ENCODE assay signal across 26 mouse cellular contexts in genomic region chr7:80853218-80853617, GRCm38 (mm10). TPM values are rescaled to one million over a fixed set of nuclear protein-coding genes. Genes with fewer than 3 reads are reported as not detected.
DNase-seq lines count a peak whose midpoint lies in the region; ATAC-seq and TF ChIP-seq lines count a peak whose summit lies in the region.
"Had no signal": no experiment of that assay in that cellular context is flagged by ENCODE, and none has a peak within 500 bp of the region (broad histone marks: within the 10 kb centered on the region; RNA-seq: fewer than 3 reads in every experiment).

No protein-coding gene starts in this region.

- peak; percentile 33; the same call in 1 of the 2 replicates for TF ChIP-seq CTCF in gastrocnemius, adult 2 months (IDR thresholded peaks at IDR 0.05)
- peak; percentile 15; the same call in 1 of the 2 replicates for TF ChIP-seq CTCF in liver, adult 2 months (IDR thresholded peaks at IDR 0.05; ENCODE audit: low read depth, low read length)

- no peak overlapping the region for H3K4me3 ChIP-seq in gastrocnemius, adult 2 months
- no peak overlapping the region for H3K4me3 ChIP-seq in liver, adult 2 months (ENCODE audit: insufficient read depth, low read depth, low read length)
- no peak overlapping the region for H3K4me3 ChIP-seq in liver, embryonic 12.5 days
- no peak overlapping the region for H3K4me3 ChIP-seq in neural tube, embryonic 11.5 days (ENCODE audit: low read depth, low read length)
- H3K4me3 ChIP-seq: embryonic facial prominence, embryonic 12.5 days; heart, embryonic 15.5 days; limb, embryonic 15.5 days; lung, embryonic 15.5 days; midbrain, embryonic 12.5 days; neural tube, embryonic 13.5 days had no signal

- intact Hi-C loops in gastrocnemius, adult 2 months (cut with DNase I), result no loop called here

- no peak for ATAC-seq in liver, embryonic 12.5 days
- no peak for ATAC-seq in neural tube, embryonic 11.5 days (ENCODE audit: insufficient read depth, low FRiP score, low TSS enrichment)
- ATAC-seq: activated CD4-positive, CD25-positive, alpha-beta regulatory T cell, adult 4 months; forebrain, postnatal 0 days; inflammation-experienced regulatory T-cells, adult 6 months had no signal

- 100% methylated on average over 3 of the region's 3 CpGs for WGBS in liver, adult 2 months
- WGBS in liver, embryonic 12.5 days (ENCODE audit: insufficient replicate concordance), result 78% methylated on average over 3 of the region's 3 CpGs
- WGBS in neural tube, embryonic 11.5 days, result 93% methylated on average over 3 of the region's 3 CpGs

- no peaks in the 10 kb centered on the region for H3K27me3 ChIP-seq in liver, adult 2 months (ENCODE audit: control insufficient read depth, insufficient read depth, low read length)
- H3K27me3 ChIP-seq in liver, embryonic 12.5 days (replicated peaks), result no peaks in the 10 kb centered on the region
- H3K27me3 ChIP-seq in neural tube, embryonic 11.5 days (ENCODE audit: control insufficient read depth, insufficient read depth, low read length), result no peaks in the 10 kb centered on the region
- no peaks in the 10 kb centered on the region for H3K27me3 ChIP-seq in splenic B cell, adult 2 months (ENCODE audit: control insufficient read depth, insufficient read depth, low read length, poor library complexity, severe bottlenecking)
- H3K27me3 ChIP-seq: embryonic facial prominence, embryonic 12.5 days; heart, embryonic 15.5 days; limb, embryonic 15.5 days; lung, embryonic 15.5 days; midbrain, embryonic 12.5 days; neural tube, embryonic 13.5 days had no signal

- H3K9me3 ChIP-seq in liver, embryonic 12.5 days (replicated peaks), result no peaks in the 10 kb centered on the region
- no peaks in the 10 kb centered on the region for H3K9me3 ChIP-seq in neural tube, embryonic 11.5 days (ENCODE audit: control insufficient read depth, low read length)
- H3K9me3 ChIP-seq: heart, embryonic 15.5 days; limb, embryonic 15.5 days; lung, embryonic 15.5 days; midbrain, embryonic 12.5 days; neural tube, embryonic 13.5 days had no signal

- TF ChIP-seq POLR2A in liver, adult 2 months (IDR thresholded peaks at IDR 0.05; ENCODE audit: extremely low read depth, insufficient read depth, low read length), result no peak

- no peaks in the 10 kb centered on the region for H3K4me1 ChIP-seq in liver, adult 2 months (ENCODE audit: control insufficient read depth, insufficient read depth, low read length)
- H3K4me1 ChIP-seq in liver, embryonic 12.5 days, result no peaks in the 10 kb centered on the region
- H3K4me1 ChIP-seq in neural tube, embryonic 11.5 days (ENCODE audit: control insufficient read depth, insufficient read depth, low read length), result no peaks in the 10 kb centered on the region
- H3K4me1 ChIP-seq: embryonic facial prominence, embryonic 12.5 days; limb, embryonic 15.5 days; lung, embryonic 15.5 days; midbrain, embryonic 12.5 days; neural tube, embryonic 13.5 days had no signal

- no peak for DNase-seq in gastrocnemius, adult 2 months
- no peak for DNase-seq in gastrocnemius, postnatal 25 days
- no peak for DNase-seq in liver, adult 2 months (ENCODE audit: extremely low read depth, low read depth, low spot score)
- DNase-seq in neural tube, embryonic 11.5 days (ENCODE audit: low spot score), result peak; percentile 5
- no peak for DNase-seq in neural tube, embryonic 10.5 days (ENCODE audit: extremely low spot score, low spot score)
- DNase-seq in splenic B cell, adult 2 months (ENCODE audit: low read depth, low spot score), result peak; percentile 37
- no peak for DNase-seq in ovary, postnatal 36 days (ENCODE audit: low spot score)
- DNase-seq: adrenal gland, postnatal 10 days; cerebellum, adult 18-20 months; cerebellum, postnatal 25 days; forebrain, postnatal 0 days; gastrocnemius, postnatal 36 days; heart, postnatal 4 days; kidney, adult 8-10 months; left cerebral cortex, postnatal 4 days; thymus, adult 18-20 months had no signal

- H3K9ac ChIP-seq in liver, adult 2 months (ENCODE audit: low read depth, low read length), result no peak overlapping the region
- no peak overlapping the region for H3K9ac ChIP-seq in liver, embryonic 12.5 days
- no peak overlapping the region for H3K9ac ChIP-seq in neural tube, embryonic 11.5 days (ENCODE audit: low read length)
- H3K9ac ChIP-seq: embryonic facial prominence, embryonic 12.5 days; forebrain, postnatal 0 days; heart, embryonic 15.5 days; hindbrain, embryonic 14.5 days; limb, embryonic 15.5 days; lung, embryonic 15.5 days; midbrain, embryonic 12.5 days; neural tube, embryonic 13.5 days had no signal

- H3K27ac ChIP-seq in gastrocnemius, adult 2 months, result no peak overlapping the region
- H3K27ac ChIP-seq in liver, adult 2 months (replicated peaks; ENCODE audit: insufficient read depth, low read depth, low read length), result no peak overlapping the region
- no peak overlapping the region for H3K27ac ChIP-seq in liver, embryonic 12.5 days
- H3K27ac ChIP-seq in neural tube, embryonic 11.5 days (ENCODE audit: low read depth, low read length), result no peak overlapping the region
- H3K27ac ChIP-seq: embryonic facial prominence, embryonic 12.5 days; heart, embryonic 15.5 days; hindbrain, embryonic 14.5 days; limb, embryonic 15.5 days; lung, embryonic 15.5 days; midbrain, embryonic 12.5 days; neural tube, embryonic 13.5 days had no signal

- no peaks in the 10 kb centered on the region for H3K36me3 ChIP-seq in liver, adult 2 months (ENCODE audit: control insufficient read depth, insufficient read depth, low read length)
- H3K36me3 ChIP-seq in liver, embryonic 12.5 days, result no peaks in the 10 kb centered on the region
- H3K36me3 ChIP-seq in neural tube, embryonic 11.5 days (ENCODE audit: control insufficient read depth, insufficient read depth, low read length), result no peaks in the 10 kb centered on the region
- H3K36me3 ChIP-seq in splenic B cell, adult 2 months (ENCODE audit: control insufficient read depth, insufficient read depth, low read length, poor library complexity, severe bottlenecking), result no peaks in the 10 kb centered on the region
- H3K36me3 ChIP-seq: embryonic facial prominence, embryonic 12.5 days; heart, embryonic 15.5 days; limb, embryonic 15.5 days; lung, embryonic 15.5 days; midbrain, embryonic 12.5 days; neural tube, embryonic 13.5 days had no signal

- H3K4me2 ChIP-seq in liver, embryonic 12.5 days, result no peak overlapping the region
- no peak overlapping the region for H3K4me2 ChIP-seq in neural tube, embryonic 11.5 days (ENCODE audit: low read depth)
- H3K4me2 ChIP-seq: embryonic facial prominence, embryonic 12.5 days; heart, embryonic 15.5 days; hindbrain, embryonic 14.5 days; limb, embryonic 15.5 days; lung, embryonic 15.5 days; midbrain, embryonic 12.5 days; neural tube, embryonic 13.5 days had no signal

- H3K79me2 ChIP-seq in liver, adult 2 months (ENCODE audit: control insufficient read depth, insufficient read depth, low read length), result no peaks in the 10 kb centered on the region

RNA-seq across cellular contexts. Expression of gene Zscan2, which starts 7.5 kb away (rescaled TPM):
- 1 to 10 TPM; 1.3 to 1.7 TPM for total RNA-seq in gastrocnemius, adult 2 months (2021)
- total RNA-seq in gastrocnemius, postnatal 25 days (2021), result 1 to 10 TPM; 1.5 to 1.6 TPM
- 3.0 and 4.6 TPM in 2 replicates for total RNA-seq in liver, adult 2 months (2014; rRNA removed)
- 1.6 and 2.7 TPM in 2 replicates for polyA plus RNA-seq in liver, adult 2 months (2012; rRNA removed)
- 0.23 and 0.58 TPM in 2 replicates for polyA plus RNA-seq in liver, embryonic 12.5 days (2016; fragmentation: Nextera tagmentation; extraction: Ambion mirVana)
- polyA plus RNA-seq in neural tube, embryonic 11.5 days (2014; fragmentation: Nextera tagmentation; extraction: Ambion mirVana), result 4.2 and 4.9 TPM in 2 replicates

RNA-seq across cellular contexts. Expression of gene Iqgap1, which starts 27.4 kb away (rescaled TPM):
- 10 to 100 TPM; 14.8 to 16.0 TPM for total RNA-seq in gastrocnemius, adult 2 months (2021)
- total RNA-seq in gastrocnemius, postnatal 25 days (2021), result 10 to 100 TPM; 16.8 to 18.8 TPM
- total RNA-seq in liver, adult 2 months (2014; rRNA removed), result 7.8 and 9.2 TPM in 2 replicates
- 2.6 and 2.8 TPM in 2 replicates for polyA plus RNA-seq in liver, adult 2 months (2012; rRNA removed)
- 19.4 and 19.9 TPM in 2 replicates for polyA plus RNA-seq in liver, embryonic 12.5 days (2016; fragmentation: Nextera tagmentation; extraction: Ambion mirVana)
- 26.4 TPM in 2 replicates for polyA plus RNA-seq in neural tube, embryonic 11.5 days (2014; fragmentation: Nextera tagmentation; extraction: Ambion mirVana)

RNA-seq across cellular contexts. Expression of gene Wdr73, which starts 47.9 kb away (rescaled TPM):
- 1 to 10 TPM; 2.9 to 3.7 TPM for total RNA-seq in gastrocnemius, adult 2 months (2021)
- total RNA-seq in gastrocnemius, postnatal 25 days (2021), result 1 to 10 TPM; 3.1 to 4.2 TPM
- total RNA-seq in liver, adult 2 months (2014; rRNA removed), result 10.2 and 11.7 TPM in 2 replicates
- polyA plus RNA-seq in liver, adult 2 months (2012; rRNA removed), result 13.0 and 13.3 TPM in 2 replicates
- 29.1 and 30.3 TPM in 2 replicates for polyA plus RNA-seq in liver, embryonic 12.5 days (2016; fragmentation: Nextera tagmentation; extraction: Ambion mirVana)
- 37.7 and 41.8 TPM in 2 replicates for polyA plus RNA-seq in neural tube, embryonic 11.5 days (2014; fragmentation: Nextera tagmentation; extraction: Ambion mirVana)

RNA-seq across cellular contexts. Expression of gene Nmb, which starts 51.7 kb away (rescaled TPM):
- total RNA-seq in gastrocnemius, adult 2 months (2021), result 1 to 10 TPM; 3.6 to 4.0 TPM
- 1 to 10 TPM; 2.2 to 2.7 TPM for total RNA-seq in gastrocnemius, postnatal 25 days (2021)
- 0.65 and 0.67 TPM in 2 replicates for total RNA-seq in liver, adult 2 months (2014; rRNA removed)
- polyA plus RNA-seq in liver, adult 2 months (2012; rRNA removed), result 1.7 TPM in 1 of 2 replicates, not detected in the other
- polyA plus RNA-seq in liver, embryonic 12.5 days (2016; fragmentation: Nextera tagmentation; extraction: Ambion mirVana), result 1.6 and 2.4 TPM in 2 replicates
- polyA plus RNA-seq in neural tube, embryonic 11.5 days (2014; fragmentation: Nextera tagmentation; extraction: Ambion mirVana), result 5.1 TPM in 2 replicates

Comparison
In these comparisons a context has a peak if more than half of its experiments do, and no peak if none do; other contexts are left out.
1. DNase-seq: peak in neural tube, embryonic 11.5 days (single experiment) and splenic B cell, adult 2 months (single experiment); none in gastrocnemius, adult 2 months (single experiment), gastrocnemius, postnatal 25 days (single experiment), liver, adult 2 months (single experiment), neural tube, embryonic 10.5 days (single experiment) and ovary, postnatal 36 days (single experiment).